Mouse (Mus musculus) monocyte, adult 2 months (primary cell): ENCODE results near the gene Usp39.

Experiments
- DNase-seq, 2 experiments: peaks; one replicate each; pipeline ENCODE4 v3.0.0; 2022; ENCODE audit warnings: low spot score in 2 of 2, low read depth in 1 of 2

Gene Usp39

DNA sequence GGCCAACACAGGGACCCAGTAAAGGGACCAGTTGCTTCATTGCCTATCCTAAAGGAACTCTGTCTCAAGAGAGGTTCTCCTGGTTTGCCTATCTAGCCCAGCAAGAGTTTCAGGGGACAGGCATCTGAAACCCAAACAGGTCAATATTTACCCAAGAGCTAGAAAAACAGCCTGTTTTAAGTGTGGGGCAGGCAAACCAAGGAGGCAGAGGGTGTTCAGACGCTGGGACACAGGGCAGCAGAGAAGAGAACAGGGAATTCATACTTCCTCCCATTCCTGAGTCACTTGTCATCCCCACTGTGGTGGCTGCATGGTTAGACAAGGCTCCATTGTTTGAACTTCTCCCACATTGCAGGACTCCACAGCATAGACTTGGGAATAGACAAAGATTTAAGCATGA, 26.6 kb upstream of the Usp39 start:
- DNase-seq, result no peak

GRCm38 (mm10) chr6:72371147-72371546, 26.2 kb upstream of the Usp39 start:
- no peak for DNase-seq

DNA sequence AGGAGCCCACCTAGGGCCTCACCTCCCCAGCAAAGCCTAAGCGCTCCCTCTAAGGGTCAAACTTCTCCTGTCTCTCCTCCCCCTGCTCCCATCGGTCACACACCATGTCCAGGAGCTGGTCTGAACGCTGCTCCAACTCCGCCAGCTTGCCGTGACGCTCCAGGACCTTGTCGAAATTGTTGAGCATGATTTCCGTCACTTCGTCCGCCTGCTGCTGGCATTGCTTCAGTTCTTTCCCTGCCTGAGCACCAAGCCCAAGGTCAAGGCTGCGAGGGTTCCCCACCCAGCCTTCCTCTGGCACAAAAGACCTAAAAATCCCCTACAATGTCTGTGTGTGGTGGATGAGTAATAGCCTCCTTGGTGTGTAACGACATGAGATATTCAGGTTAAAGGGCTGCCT, 25.1 kb upstream of the Usp39 start:
- no peak for DNase-seq

- DNase-seq, result no peak
Measured at GRCm38 (mm10) chr6:72369557-72369956, 24.6 kb upstream of the Usp39 start.

DNA sequence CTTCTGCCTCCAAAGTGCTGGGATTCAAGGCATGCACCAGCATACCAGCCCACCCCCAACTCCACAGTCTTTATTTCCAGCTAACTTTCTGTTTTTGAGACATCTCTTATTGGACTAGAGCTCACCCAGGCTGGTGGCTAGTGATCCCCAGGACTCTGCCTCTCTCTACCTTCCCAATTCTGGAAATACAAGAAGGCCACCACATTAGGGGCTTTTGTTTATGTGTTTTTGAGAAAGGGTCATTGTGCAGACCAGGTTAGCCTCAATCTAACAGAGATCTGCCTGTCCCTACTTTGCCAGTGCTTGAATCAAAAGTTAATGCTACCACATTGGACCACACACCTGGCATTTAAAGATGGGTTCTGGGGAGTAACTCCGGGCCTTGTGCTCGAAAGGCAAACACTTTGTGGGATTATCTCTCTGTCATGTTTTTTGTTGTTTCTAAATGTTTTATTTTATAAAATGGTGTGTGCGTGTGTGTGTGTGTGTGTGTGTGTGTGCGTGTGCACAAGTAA, 22.5 kb upstream of the Usp39 start:
- DNase-seq, result no peak

DNA sequence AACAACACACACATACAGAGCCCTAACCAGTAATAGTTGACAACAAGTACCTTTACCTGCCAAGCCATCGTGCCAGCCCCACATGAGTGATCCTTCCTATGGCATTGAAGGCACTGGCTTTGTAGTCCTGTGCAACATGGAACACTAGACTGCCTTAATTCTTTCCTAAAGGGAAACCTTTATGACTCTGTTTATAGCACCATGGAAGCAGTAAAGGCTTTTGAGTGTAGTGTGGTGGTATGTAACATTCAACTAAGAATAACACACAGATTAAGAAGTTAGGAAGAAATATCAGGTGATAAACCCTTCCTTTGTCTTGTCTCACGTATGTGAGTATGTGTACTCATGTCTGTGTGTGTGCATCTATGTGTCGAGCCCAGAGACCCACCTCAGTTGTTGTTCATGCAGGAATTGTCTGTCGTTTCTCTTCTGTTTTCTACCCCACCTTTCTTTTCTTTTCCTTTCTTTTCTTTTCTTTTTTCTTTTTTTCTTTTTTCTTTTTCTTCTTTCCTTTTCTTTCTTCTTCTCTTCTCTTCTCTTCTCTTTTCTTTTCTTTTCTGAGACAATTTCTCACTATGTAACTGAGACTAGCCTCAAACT, 22.0 kb upstream of the Usp39 start, which contains the start of gene Rnf181:
Gene Rnf181 (minus strand): TSS at position 113 of the 600 bp plus-strand sequence.
- no peak for DNase-seq

DNA sequence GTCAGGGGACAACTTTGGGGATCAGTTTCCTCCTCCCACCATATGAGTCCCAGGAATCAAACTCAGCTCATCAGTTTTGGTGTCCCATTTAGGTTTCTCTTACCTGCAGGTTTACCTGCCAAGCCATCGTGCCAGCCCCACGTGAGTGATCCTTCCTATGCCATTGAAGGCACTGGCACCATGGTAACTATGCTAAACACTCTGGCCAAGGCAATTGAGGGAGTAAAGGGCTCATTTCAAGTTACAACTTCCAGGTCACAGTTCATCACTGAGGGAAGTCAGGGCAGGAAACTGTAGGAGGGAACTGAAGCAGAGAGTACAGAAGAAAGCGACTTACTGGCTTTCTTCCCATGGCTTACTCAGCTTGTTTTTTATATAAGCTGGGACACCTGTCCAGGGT, 21.3 kb upstream of the Usp39 start:
- DNase-seq, result no peak

DNA sequence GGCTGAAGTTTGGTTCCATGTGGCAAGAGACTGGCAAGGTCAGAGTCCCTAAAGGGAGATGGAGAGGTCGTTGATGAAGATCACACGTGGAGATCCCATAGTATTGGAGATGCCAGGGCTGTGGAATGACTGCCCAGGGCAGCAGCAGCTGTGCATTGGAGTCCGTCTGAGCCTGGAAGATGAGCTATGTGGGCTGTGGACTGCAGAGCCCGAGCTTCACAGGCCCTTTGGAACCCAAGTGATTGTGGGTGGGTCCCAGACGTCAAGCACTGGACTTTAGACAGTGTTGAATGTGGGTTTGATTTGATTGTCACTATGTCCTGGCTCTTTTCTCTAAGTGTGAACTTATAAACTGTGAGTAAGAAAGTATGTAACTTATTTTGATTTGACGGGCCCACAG, 20.0 kb upstream of the Usp39 start:
- DNase-seq, result no peak

DNA sequence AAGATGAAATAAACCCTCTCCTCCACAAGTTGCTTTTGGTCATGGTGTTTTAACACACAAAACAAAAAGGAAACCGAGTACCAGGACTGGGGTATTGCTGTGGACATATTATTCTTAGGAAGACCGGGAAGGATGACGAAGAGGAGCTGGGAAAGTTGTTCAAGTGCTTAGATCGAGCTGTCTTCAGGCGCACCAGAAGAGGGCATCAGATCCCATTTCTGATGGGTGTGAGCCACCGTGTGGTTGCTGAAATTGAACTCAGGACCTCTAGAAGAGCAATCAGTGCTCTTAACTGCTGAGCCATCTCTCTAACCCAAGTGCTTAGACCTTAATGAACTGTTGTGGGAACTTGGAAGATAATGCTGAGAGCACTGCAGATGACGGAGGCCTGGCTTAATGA, 19.0 kb upstream of the Usp39 start:
- DNase-seq, result no peak

- peak; percentile 88 to 90 for DNase-seq
Measured at GRCm38 (mm10) chr6:72362132-72363028, 17.4 kb upstream of the Usp39 start.

- DNase-seq, result no peak
Measured at GRCm38 (mm10) chr6:72361121-72361551, 16.2 kb upstream of the Usp39 start.

GRCm38 (mm10) chr6:72360599-72360935, 15.6 kb upstream of the Usp39 start:
- DNase-seq, result no peak

DNA sequence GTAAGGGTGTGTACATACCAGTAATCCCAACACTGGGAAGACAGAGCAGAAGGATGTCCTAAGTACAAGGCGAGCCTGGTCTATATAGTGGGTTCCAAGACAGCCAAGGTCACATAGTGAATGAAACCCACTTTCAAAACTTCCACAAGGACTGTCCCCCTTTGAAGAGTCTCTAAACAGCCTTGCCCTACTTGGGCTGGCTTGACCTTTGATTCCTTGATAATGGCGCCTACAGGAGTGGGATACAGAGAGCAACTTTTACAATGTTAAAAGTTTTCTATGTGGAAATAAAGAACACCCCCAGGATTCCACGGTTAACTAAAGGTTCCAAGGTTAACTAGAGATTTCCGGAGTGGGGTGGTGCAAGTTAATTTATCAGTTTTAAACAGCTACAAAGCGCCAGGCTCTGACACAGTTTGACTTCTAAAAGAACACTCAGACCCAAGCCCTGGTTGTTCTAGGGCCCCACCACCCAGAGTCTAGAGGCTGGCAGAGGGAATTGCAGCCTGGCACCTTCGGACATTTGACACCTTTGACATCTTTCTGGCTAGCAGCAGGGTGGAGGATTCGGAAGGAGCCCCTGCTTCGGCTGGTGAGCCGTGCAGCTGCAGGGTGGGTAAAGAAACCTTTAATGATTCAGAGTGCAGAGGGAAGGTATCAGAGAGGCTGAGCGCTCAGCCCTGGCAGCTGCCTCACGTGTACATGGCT, 15.1 kb upstream of the Usp39 start:
- DNase-seq, result no peak

GRCm38 (mm10) chr6:72359343-72359742, 14.4 kb upstream of the Usp39 start:
- DNase-seq, result no peak

- DNase-seq, result no peak
Measured at GRCm38 (mm10) chr6:72358086-72358764, 13.2 kb upstream of the Usp39 start.

DNA sequence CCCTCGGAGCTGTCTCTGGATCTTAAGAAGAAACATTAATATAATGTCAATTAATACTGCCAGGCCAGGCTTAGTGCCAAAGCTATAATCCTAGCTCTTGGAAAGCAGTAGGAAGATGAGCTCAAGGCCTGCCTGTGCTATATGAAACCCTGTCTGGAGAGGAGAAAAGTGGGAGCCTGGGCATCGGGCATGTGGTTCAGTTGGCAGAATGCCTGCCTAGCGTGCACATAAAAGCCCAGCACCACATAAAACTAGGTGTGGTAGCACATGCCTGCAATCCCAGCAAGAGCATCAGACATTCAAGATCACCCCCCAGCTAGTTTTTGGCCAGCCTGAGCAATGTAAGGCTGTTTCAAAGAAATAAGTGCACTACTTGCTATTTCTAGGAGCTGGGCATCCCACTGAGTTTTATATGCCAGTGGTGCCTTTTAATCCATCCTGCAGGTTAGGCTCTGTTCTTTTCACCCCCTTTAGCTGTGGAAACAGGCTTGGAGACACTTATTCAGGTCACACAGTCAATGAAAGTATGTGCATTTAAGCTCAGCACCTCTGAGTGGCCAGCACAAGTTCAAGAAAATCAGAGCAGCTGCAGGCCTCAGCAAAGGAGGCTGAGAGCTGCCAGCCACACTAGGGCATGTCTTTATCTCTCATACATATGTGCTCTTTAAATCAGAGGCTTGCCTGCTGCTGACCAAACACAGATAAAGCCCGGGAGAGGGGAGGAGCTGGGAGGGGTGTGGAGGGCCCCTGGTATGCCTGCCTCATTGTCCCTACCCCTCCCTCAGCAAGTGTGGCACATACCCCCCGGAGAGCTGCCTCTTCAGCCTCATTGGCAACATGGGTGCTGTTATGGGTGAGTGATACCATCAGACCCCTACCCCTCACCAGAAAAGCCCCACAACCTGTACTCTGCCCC, 12.4 kb upstream of the Usp39 start:
- DNase-seq, result no peak

DNA sequence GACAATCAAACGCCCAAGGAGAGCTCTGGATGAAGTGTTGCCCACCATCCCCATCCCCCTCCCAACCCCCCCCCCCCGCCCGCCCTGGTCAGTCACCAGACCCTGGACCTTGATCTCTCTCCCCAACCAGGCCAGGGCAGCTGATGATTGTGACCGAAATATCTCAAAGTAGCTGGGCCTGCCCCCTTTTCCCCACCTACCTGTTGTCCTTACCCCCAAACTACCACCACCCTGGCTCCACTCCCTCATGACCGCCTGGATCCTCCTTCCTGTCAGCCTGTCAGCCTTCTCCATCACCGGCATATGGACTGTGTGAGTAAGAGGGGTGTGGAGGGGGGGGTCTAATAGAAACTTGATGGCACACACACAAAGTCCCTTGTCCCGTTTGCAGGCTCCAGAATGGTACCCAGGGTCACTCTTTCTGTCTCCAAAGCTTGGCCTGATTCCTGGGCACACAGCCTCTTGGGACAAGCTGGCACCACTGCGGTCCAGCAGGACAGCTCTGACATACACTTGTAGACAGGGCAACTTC, 11.1 kb upstream of the Usp39 start:
- no peak for DNase-seq

DNA sequence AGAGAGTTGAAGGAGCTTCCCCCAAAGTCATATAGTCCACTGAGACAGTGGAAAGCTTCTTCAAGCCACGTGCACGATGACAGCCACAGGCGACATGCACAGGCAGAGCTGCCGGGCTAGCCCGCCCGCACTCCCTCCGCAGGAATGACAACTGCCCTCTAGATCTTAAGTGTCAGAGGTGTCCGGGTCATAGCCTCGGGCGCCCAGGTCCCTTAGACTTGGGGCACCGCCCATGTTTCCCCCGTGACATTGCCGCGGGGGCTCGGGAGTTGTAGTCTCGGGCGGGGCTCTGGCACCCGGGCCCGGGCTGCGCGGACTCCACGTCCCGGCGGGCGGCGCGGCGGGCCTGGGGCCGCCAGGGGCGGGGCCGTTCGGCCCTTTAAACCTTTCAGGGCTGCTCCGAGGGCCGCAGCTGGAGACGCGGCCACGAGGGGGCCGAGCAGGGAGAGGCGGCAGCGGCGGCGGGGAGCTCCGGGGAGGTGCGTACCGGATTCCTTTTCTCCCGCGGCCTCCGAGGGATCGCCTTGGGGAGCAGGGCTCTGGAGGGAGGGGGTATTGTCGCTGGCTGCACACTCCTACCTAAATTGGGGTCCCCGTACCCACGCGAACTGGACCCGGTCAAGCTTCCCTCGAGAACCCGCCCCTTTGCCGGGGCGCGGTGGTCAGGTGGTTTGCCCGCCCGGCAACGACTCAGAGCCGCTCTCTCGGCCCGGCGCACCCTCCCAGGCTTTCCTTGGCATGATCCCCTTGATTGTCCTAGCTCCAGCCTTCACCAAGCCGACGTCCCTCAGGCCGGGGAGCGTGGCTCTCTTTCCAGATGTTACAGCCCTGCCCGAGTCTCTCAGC, 10.3 kb upstream of the Usp39 start, which contains the start of gene Tmem150a:
Gene Tmem150a (plus strand): TSS at position 382 of the 846 bp plus-strand sequence.
- DNase-seq, result peak in 1 of 2 experiments; percentile 9

GRCm38 (mm10) chr6:72354025-72354424, 9.0 kb upstream of the Usp39 start:
- no peak for DNase-seq
